Mouse (Mus musculus) G1E (cell line): ENCODE results near the gene 4930455H04Rik.

Experiments
- CTCF ChIP-seq: IDR thresholded peaks from 2 replicates; pipeline ENCODE4 v1.5.1; 2012; ENCODE audit warnings: low read depth, low read length, inconsistent platforms, mixed read lengths
- GATA1 ChIP-seq: IDR thresholded peaks from 2 replicates; pipeline ENCODE4 v1.6.1; 2012; ENCODE audit warnings: borderline replicate concordance, low read length, inconsistent platforms, mixed read lengths
- GATA2 ChIP-seq: IDR thresholded peaks from 2 replicates; pipeline ENCODE4 v1.6.1; 2012; ENCODE audit warnings: low read depth, low read length, inconsistent platforms, borderline replicate concordance
- POLR2AphosphoS5 ChIP-seq: IDR thresholded peaks from 2 replicates; pipeline ENCODE4 v1.6.1; 2012; ENCODE audit warnings: low read depth, low read length, inconsistent platforms; ENCODE audit not compliant: insufficient replicate concordance
- TAL1 ChIP-seq: conservative IDR thresholded peaks from 2 replicates; pipeline ENCODE4 v1.6.1; 2012; ENCODE audit warnings: low read depth, low read length, inconsistent platforms, mixed read lengths

GRCm38 (mm10) chr3:116951489-116951888 lies 16.6 kb upstream of the 4930455H04Rik start:
- no peak for TF ChIP-seq CTCF
- no peak for TF ChIP-seq GATA1
- no peak for TF ChIP-seq TAL1
- no peak for TF ChIP-seq POLR2AphosphoS5
- TF ChIP-seq GATA2, result no peak
